Mouse (Mus musculus): ENCODE data around the gene Rnf8.

DNA sequence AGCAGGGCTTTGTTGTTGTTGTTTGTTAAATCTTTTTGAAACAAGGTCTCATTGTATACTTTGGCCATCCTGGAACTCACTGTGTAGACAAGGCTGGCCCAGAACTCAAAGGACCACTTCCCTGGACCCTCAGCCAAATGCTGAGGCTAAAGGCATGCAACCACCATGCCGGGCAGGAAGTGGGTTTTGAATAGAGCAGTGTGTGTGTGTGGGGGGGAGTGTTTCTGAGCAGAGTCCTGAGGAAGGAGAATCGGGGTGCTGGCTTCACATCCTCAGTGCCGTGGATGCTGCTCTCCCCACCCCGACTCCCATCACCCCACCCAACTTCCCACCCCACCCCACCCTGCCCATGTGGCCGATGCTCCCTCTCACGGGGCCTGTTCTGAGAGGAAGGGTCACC is 29.1 kb upstream of the Rnf8 start:
- no peak for TF ChIP-seq CTCF (IDR thresholded peaks at IDR 0.05; ENCODE audit: low read depth)
- TF ChIP-seq EP300 (IDR thresholded peaks at IDR 0.05; ENCODE audit: low read depth) = no peak
